Mouse (Mus musculus): ENCODE measurements around the gene St13. TPM values are rescaled to one million over a fixed set of nuclear protein-coding genes. Genes with fewer than 3 reads are reported as not detected.
A peak's percentile ranks its signal among the peaks of the same experiment; 100 is the strongest.

Gene St13
- polyA plus RNA-seq, 1 experiment from 2014 or later = 62.6 TPM

- no peak for TF ChIP-seq CTCF (IDR thresholded peaks at IDR 0.05; ENCODE audit: low read depth)
- TF ChIP-seq EP300 (IDR thresholded peaks at IDR 0.05; ENCODE audit: low read depth) = no peak
- H3K9me3 ChIP-seq (ENCODE audit: low read length) = no peaks in the 10 kb centered on the region
- H3K4me2 ChIP-seq (ENCODE audit: low read depth, low read length) = no peak overlapping the region
- H3K4me1 ChIP-seq (ENCODE audit: insufficient read depth) = no peaks in the 10 kb centered on the region
- DNase-seq = no peak
- peaks cover 35% of the 10 kb centered on the region for H3K36me3 ChIP-seq (replicated peaks; ENCODE audit: insufficient read depth, low read length)
- 72% methylated on average over 2 of the region's 2 CpGs for WGBS (ENCODE audit: insufficient replicate concordance)
- no peak overlapping the region for H3K4me3 ChIP-seq (ENCODE audit: low read depth, low read length)
- no peak for ATAC-seq
- H3K27me3 ChIP-seq (ENCODE audit: insufficient read depth, low read length) = no peaks in the 10 kb centered on the region
- H3K27ac ChIP-seq (ENCODE audit: low read depth) = no peak overlapping the region
- no peak overlapping the region for H3K9ac ChIP-seq (replicated peaks)
These were observed 21.0 kb downstream of the St13 start for GRCm38 (mm10) chr15:81378845-81379244.

GRCm38 (mm10) chr15:81374621-81375020 is 25.3 kb downstream of the St13 start:
- DNase-seq = no peak
- H3K27me3 ChIP-seq (ENCODE audit: insufficient read depth, low read length) = no peaks in the 10 kb centered on the region
- no peak overlapping the region for H3K4me3 ChIP-seq (ENCODE audit: low read depth, low read length)
- H3K4me1 ChIP-seq (ENCODE audit: insufficient read depth) = no peaks in the 10 kb centered on the region
- WGBS (ENCODE audit: insufficient replicate concordance) = 80% methylated on average over 11 of the region's 11 CpGs
- no peaks in the 10 kb centered on the region for H3K9me3 ChIP-seq (ENCODE audit: low read length)
- H3K9ac ChIP-seq (replicated peaks) = no peak overlapping the region
- H3K27ac ChIP-seq (ENCODE audit: low read depth) = no peak overlapping the region
- no peak overlapping the region for H3K4me2 ChIP-seq (ENCODE audit: low read depth, low read length)
- ATAC-seq = no peak
- H3K36me3 ChIP-seq (replicated peaks; ENCODE audit: insufficient read depth, low read length) = peaks cover 56% of the 10 kb centered on the region
- no peak for TF ChIP-seq CTCF (IDR thresholded peaks at IDR 0.05; ENCODE audit: low read depth)
- no peak for TF ChIP-seq EP300 (IDR thresholded peaks at IDR 0.05; ENCODE audit: low read depth)

- Histone ChIP-seq H3K27ac (ENCODE audit: low read depth) (no peak overlapping the region), H3K9me3 (ENCODE audit: low read length) (no peaks in the 10 kb centered on the region), H3K4me2 (ENCODE audit: low read depth, low read length) (no peak overlapping the region), H3K4me1 (ENCODE audit: insufficient read depth) (peaks cover 2% of the 10 kb centered on the region; the same call in 1 of the 2 replicates), H3K27me3 (ENCODE audit: insufficient read depth, low read length) (no peaks in the 10 kb centered on the region), H3K4me3 (ENCODE audit: low read depth, low read length) (no peak overlapping the region), H3K9ac (replicated peaks) (no peak overlapping the region), H3K36me3 (replicated peaks; ENCODE audit: insufficient read depth, low read length) (peaks cover 54% of the 10 kb centered on the region)
- ATAC-seq (no peak), DNase-seq (no peak)
- WGBS (ENCODE audit: insufficient replicate concordance) = 79% methylated on average over 1 of the region's 1 CpGs
- TF ChIP-seq EP300 (IDR thresholded peaks at IDR 0.05; ENCODE audit: low read depth) (no peak), CTCF (IDR thresholded peaks at IDR 0.05; ENCODE audit: low read depth) (no peak)
These were observed 29.5 kb downstream of the St13 start for GRCm38 (mm10) chr15:81370356-81370755.

- Histone ChIP-seq H3K27me3 (ENCODE audit: insufficient read depth, low read length) (no peaks in the 10 kb centered on the region), H3K27ac (ENCODE audit: low read depth) (no peak overlapping the region), H3K4me1 (ENCODE audit: insufficient read depth) (peaks cover 2% of the 10 kb centered on the region; the same call in 1 of the 2 replicates), H3K4me2 (ENCODE audit: low read depth, low read length) (no peak overlapping the region), H3K9me3 (ENCODE audit: low read length) (no peaks in the 10 kb centered on the region), H3K9ac (replicated peaks) (no peak overlapping the region), H3K4me3 (ENCODE audit: low read depth, low read length) (no peak overlapping the region), H3K36me3 (replicated peaks; ENCODE audit: insufficient read depth, low read length) (peaks cover 54% of the 10 kb centered on the region)
- WGBS (ENCODE audit: insufficient replicate concordance) = 59% methylated on average over 1 of the region's 1 CpGs
- DNase-seq = no peak
- TF ChIP-seq CTCF (IDR thresholded peaks at IDR 0.05; ENCODE audit: low read depth) = no peak
- TF ChIP-seq EP300 (IDR thresholded peaks at IDR 0.05; ENCODE audit: low read depth) = no peak
- ATAC-seq = no peak
These were observed 31.3 kb downstream of the St13 start for GRCm38 (mm10) chr15:81368601-81369000.

GRCm38 (mm10) chr15:81366241-81366640 is 33.6 kb downstream of the St13 start:
- peaks cover 36% of the 10 kb centered on the region for H3K36me3 ChIP-seq (replicated peaks; ENCODE audit: insufficient read depth, low read length)
- DNase-seq (no peak), ATAC-seq (no peak)
- H3K9me3 ChIP-seq (ENCODE audit: low read length) = no peaks in the 10 kb centered on the region
- no peaks in the 10 kb centered on the region for H3K27me3 ChIP-seq (ENCODE audit: insufficient read depth, low read length)
- peaks cover 20% of the 10 kb centered on the region for H3K4me1 ChIP-seq (ENCODE audit: insufficient read depth)
- no peak overlapping the region for H3K4me3 ChIP-seq (ENCODE audit: low read depth, low read length)
- TF ChIP-seq CTCF (IDR thresholded peaks at IDR 0.05; ENCODE audit: low read depth) = no peak
- no peak for TF ChIP-seq EP300 (IDR thresholded peaks at IDR 0.05; ENCODE audit: low read depth)
- H3K9ac ChIP-seq (replicated peaks) = no peak overlapping the region
- 78% methylated on average over 4 of the region's 4 CpGs for WGBS (ENCODE audit: insufficient replicate concordance)
- no peak overlapping the region for H3K4me2 ChIP-seq (ENCODE audit: low read depth, low read length)
- H3K27ac ChIP-seq (ENCODE audit: low read depth) = no peak overlapping the region

GRCm38 (mm10) chr15:81365246-81365645 is 34.6 kb downstream of the St13 start:
- Histone ChIP-seq H3K4me1 (ENCODE audit: insufficient read depth) (peaks cover 24% of the 10 kb centered on the region), H3K9me3 (ENCODE audit: low read length) (no peaks in the 10 kb centered on the region), H3K9ac (replicated peaks) (no peak overlapping the region), H3K4me3 (ENCODE audit: low read depth, low read length) (no peak overlapping the region), H3K27ac (ENCODE audit: low read depth) (0 out of 2 replicates have a peak overlapping the region, but pooled peaks have one; percentile 1), H3K27me3 (ENCODE audit: insufficient read depth, low read length) (no peaks in the 10 kb centered on the region), H3K36me3 (replicated peaks; ENCODE audit: insufficient read depth, low read length) (peaks cover 27% of the 10 kb centered on the region), H3K4me2 (ENCODE audit: low read depth, low read length) (no peak overlapping the region)
- DNase-seq (peak; percentile 22), ATAC-seq (no peak)
- TF ChIP-seq EP300 (IDR thresholded peaks at IDR 0.05; ENCODE audit: low read depth) = 0 out of 2 replicates have a peak, but pooled peaks have one; percentile 26
- TF ChIP-seq CTCF (IDR thresholded peaks at IDR 0.05; ENCODE audit: low read depth) = no peak
- WGBS (ENCODE audit: insufficient replicate concordance) = 41% methylated on average over 8 of the region's 8 CpGs

- ATAC-seq (no peak), DNase-seq (no peak)
- TF ChIP-seq EP300 (IDR thresholded peaks at IDR 0.05; ENCODE audit: low read depth) (no peak), CTCF (IDR thresholded peaks at IDR 0.05; ENCODE audit: low read depth) (no peak)
- peaks cover 25% of the 10 kb centered on the region for H3K36me3 ChIP-seq (replicated peaks; ENCODE audit: insufficient read depth, low read length)
- no peak overlapping the region for H3K4me2 ChIP-seq (ENCODE audit: low read depth, low read length)
- no peak overlapping the region for H3K27ac ChIP-seq (ENCODE audit: low read depth)
- H3K9ac ChIP-seq (replicated peaks) = no peak overlapping the region
- H3K4me1 ChIP-seq (ENCODE audit: insufficient read depth) = peaks cover 32% of the 10 kb centered on the region
- H3K27me3 ChIP-seq (ENCODE audit: insufficient read depth, low read length) = no peaks in the 10 kb centered on the region
- H3K9me3 ChIP-seq (ENCODE audit: low read length) = no peaks in the 10 kb centered on the region
- WGBS (ENCODE audit: insufficient replicate concordance) = 71% methylated on average over 1 of the region's 1 CpGs
- H3K4me3 ChIP-seq (ENCODE audit: low read depth, low read length) = no peak overlapping the region
These were observed 35.6 kb downstream of the St13 start for GRCm38 (mm10) chr15:81364271-81364670.

Data from liver, postnatal 0 days (tissue).